Mouse (Mus musculus) telencephalon, adult 2 months (tissue): ENCODE data around the gene Iqcc.

Experiments
- DNase-seq: peaks from one replicate; pipeline ENCODE4 v3.0.0-alpha.2; 2011; ENCODE audit warnings: low read depth, low spot score

Iqcc gene

GRCm38 (mm10) chr4:129618786-129619691 lies at the start of gene Iqcc:
Gene Iqcc (minus strand): TSS chr4:129619099.
- DNase-seq, result peak; percentile 93

DNA sequence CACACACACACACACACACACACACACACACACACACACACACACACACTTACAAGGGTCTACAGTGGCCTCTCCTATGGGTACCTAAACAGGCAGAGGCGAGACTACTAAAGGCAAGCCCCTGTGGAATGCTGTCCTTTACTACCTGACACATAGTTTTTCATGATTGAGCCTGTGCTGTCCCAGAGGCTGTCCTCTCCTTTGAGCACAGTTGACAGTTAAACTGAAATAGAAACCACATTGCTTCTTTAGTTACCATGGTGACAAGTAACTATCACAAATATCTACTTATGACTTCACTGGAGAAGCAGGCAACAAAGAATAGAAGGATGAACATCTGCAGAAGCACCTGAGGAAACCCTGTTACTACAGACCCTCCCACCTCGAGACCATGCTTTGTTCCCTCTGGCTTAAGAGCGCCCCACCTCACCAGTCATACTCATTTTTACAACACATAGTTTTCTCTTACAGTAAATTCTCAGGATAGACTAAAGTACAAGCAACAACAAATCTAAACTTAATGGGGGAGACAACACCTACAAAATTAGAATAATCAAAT lies 43.4 kb upstream of the Iqcc start:
- no peak for DNase-seq

- DNase-seq, result no peak
Observed at GRCm38 (mm10) chr4:129661584-129661983, 42.7 kb upstream of the Iqcc start.

DNA sequence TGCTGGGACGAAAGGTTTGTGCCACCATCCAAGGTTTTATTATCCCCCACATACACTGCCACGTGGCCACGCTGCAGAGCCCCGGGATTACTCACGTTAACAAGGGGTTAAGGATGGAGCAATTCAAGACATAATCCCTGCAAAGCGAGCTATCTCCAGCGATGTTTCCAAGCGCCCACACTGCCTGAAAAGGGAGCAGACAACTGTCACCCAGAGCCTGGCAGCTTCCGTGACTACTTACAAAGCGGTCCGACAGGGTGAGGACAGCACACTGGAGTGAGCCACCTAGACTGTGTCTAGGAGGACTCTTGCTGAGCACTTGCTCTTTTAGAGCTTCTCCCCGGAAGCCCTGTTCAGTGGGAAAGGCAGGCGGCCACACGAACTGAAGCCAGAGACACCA lies 35.9 kb upstream of the Iqcc start:
- DNase-seq, result no peak

DNA sequence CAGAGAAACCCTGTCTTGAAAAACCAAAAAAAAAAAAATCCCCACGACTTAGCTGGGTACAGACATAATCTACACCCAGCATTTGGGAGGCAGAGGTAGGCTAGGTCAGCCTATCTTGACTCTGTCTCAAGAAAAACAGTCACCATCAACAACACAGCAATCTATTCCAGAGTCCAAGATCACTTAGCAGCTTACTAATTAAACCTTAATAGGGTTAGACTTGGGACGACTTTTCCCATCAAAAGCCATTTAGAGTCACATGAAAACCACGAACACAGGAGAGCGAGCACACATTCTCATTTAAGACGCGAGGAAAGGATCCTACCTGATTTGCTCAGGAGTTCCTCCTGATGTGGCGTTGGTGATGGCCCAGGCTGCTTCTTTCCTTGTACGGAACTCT lies 31.5 kb upstream of the Iqcc start:
- DNase-seq, result no peak

DNA sequence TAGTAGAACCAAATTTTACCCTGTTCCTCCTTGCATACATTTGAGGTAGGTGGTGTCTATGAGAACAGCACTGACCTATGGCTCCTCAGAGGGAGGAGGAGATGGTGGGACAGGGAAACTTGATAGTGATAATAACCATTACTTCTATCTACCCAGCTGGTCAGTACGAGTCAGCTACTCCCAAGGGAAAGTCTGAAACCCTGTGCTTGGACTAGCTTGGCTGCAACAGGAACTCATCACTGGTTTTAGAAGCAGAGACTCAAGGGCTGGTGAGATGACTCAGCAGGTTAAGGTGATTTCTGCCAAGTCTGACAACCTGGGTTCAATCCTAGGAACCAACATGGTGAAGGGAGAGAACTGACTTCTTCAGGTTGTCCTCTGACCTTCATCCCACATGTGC lies 29.8 kb upstream of the Iqcc start:
- no peak for DNase-seq

DNA sequence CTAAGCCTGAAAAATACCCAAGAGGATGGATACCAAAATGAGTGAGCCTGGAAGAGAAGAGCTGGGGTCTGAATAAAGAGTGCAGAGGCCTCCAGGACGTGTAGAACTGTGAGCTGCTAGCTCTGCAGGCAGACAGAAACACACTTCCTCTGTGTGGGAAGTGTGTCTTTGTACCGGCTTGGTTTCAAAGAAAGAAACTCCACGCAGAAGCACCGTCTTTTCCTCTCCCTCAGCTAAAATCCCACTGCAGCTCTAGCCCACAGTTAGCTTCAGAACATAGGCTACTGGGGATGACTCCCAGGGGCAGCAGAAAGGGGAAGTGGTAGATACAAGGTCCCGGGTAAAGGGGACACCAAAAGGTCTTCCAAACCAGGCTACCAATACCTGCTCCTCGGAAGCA lies 26.3 kb upstream of the Iqcc start:
- DNase-seq, result no peak

DNA sequence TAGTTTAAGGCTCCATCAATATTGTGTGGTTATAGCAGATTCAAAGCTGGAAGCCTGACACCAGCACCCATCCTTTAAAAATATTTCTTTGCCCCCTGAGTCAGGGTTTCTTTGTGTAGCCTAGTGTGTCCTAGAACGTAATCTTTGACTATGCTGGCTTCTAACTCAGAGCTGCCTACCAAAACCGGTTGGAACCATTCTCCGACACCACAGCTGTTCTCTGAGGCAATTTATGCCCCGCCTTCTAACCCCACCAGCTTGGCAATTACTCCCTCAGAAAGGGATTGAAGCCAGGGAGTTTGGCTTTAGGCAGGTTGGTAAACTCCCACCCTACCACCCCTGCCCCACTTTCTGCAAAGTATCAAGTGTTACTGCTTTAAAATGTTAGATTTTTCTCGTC lies 22.9 kb upstream of the Iqcc start:
- DNase-seq, result no peak

DNA sequence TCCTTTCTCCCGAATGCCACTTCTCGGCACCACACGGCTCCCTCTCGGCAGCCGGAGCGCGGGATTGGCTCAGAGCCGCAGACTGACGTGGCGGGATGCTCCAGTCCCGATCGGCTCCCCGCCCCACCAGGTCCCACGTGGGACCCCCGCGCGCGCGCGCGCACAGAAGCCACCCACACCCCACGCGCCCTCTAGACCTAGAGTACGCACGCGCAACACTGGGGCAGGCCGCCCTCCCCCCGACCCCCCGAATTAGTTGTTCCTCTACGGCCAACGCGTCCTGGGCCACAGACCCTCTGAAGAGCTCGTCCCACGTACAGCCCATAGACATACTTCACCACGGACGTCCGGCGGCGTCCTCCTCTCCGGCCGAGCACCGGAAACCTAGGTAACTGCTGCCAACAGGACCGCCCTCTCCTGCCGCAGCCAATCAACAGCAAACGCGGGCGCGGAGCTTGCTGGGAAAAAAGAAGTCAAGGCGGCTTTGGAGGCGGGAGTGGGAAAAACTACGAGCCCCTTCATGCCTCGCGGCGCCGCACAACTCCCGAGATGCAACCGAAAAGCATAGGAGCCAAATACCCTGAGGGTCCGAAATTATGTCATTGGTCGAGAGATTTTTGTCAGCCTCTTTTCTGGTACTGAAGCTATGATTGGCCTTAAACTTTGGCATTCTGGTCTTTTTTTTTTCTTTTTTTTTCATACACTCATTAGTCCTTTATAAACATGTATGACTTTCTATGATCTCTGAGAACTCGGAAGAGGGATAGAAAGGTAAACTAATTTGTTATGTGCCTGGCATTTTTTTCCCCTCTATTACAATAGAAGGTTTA lies 22.0 kb upstream of the Iqcc start, which contains the start of gene Txlna:
TSS of gene Txlna (minus strand) at position 428 of the 830 bp plus-strand sequence.
- peak; percentile 98 for DNase-seq

DNA sequence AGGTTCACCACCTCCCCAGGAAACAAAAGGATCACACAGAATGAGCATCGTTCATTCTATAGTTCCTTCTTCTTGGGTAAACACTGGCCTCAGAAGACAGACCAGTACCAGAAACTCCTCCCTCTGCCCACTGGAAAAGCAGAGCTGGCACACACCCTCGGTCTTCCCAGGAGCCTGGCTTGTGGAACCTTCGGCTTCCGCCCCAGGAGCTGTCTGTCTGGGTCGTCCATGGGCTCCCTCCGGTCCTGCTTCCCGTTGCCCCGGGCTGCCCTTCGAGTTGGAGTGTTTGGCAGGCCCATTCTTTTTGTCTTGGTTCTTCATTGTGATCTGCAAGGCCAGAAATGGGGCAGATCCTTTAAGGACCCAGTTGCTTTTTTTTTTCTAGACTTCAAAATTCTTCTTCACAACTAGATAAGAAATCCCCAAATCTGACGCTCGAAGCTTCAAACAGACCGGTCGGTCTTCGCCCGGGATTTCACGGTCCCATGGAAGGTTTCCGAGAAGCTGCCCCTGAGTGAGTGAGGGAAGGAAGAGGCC lies 21.3 kb upstream of the Iqcc start:
- DNase-seq, result no peak

GRCm38 (mm10) chr4:129639221-129639620 lies 20.3 kb upstream of the Iqcc start:
- no peak for DNase-seq

- no peak for DNase-seq
Observed at GRCm38 (mm10) chr4:129633852-129634251, 15.0 kb upstream of the Iqcc start.

DNA sequence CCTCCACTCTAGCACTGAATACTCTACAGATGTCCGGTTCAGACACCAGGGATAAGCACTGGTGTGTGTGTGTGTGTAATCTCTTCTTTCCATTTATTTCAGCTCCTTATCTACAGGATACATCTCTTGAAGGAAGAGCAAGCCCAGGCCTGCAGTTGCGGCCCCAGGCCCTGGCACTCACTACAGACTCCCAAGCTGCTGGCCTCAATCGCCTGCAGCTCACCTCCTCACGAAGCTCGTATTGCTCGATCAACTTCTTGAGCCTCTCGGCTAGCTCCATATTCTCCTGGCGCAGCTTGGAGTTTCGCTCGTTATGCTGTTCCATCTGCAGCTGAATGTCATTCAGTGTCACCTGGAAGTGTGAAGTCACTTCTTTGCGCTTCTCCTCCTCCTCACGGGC lies 13.0 kb upstream of the Iqcc start:
- DNase-seq, result no peak

- DNase-seq, result no peak
Observed at GRCm38 (mm10) chr4:129630944-129631343, 12.0 kb upstream of the Iqcc start.

DNA sequence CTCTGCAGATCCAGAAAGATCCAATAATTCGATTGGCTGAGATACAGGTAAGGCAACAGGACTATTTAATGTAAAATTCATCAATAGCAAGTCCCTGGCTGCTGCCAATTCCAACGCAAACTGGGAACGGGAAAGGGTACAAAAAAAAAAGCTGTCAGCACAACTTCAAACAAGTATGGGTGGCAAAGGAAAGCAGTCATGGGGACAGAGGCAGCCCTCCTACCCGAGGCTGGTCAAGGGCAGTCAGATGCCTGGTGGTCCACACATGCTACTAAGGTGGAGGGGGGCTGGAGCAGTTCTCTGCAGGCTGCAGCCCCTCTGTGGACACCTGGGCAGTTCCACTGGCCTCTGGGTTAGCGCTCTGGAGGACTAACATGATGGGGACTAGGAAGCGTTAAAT lies 7.1 kb upstream of the Iqcc start:
- no peak for DNase-seq

DNA sequence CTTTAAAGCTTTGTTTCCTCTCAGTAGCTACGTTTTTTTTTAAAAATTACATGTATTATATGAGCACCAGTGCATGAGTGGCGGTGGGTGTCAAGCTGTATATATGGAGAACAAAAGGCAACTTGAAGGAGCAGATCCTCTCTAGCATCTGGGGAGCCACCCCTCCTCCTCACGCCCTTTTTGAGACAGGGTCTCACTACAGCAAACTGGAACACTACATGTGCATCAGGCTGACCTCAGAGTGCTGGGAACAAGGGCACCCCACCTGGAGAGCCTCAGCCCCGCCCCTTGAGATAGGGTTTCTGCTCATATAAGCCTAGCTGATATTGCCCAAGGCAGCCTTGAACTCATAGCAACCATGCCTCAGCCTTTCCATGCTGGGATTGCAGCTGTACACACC lies 6.6 kb upstream of the Iqcc start:
- no peak for DNase-seq

DNA sequence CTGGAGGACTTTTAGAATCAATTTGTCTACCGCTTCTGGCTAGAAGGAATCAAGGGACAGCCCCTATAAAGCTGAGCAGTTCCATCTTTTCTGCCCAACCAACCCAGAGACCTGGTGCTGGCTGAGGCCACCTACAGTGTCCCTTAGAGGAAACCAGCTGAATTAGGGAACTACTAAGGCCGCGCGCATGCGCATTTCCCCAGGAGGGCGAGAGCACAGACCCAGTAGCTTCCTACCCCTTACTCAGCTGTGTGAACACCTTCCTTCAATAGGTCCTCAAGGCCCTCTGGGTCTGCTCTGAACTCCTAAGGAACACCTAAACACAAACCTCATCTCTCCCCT lies 6.1 kb upstream of the Iqcc start:
- DNase-seq, result peak; percentile 76

- peak; percentile 98 for DNase-seq
Observed at GRCm38 (mm10) chr4:129624281-129625028, 5.6 kb upstream of the Iqcc start.

- peak; percentile 76 for DNase-seq
Observed at GRCm38 (mm10) chr4:129623681-129624091, 4.8 kb upstream of the Iqcc start, which contains the start of gene Ccdc28b. Gene Ccdc28b (minus strand): TSS chr4:129623947.

DNA sequence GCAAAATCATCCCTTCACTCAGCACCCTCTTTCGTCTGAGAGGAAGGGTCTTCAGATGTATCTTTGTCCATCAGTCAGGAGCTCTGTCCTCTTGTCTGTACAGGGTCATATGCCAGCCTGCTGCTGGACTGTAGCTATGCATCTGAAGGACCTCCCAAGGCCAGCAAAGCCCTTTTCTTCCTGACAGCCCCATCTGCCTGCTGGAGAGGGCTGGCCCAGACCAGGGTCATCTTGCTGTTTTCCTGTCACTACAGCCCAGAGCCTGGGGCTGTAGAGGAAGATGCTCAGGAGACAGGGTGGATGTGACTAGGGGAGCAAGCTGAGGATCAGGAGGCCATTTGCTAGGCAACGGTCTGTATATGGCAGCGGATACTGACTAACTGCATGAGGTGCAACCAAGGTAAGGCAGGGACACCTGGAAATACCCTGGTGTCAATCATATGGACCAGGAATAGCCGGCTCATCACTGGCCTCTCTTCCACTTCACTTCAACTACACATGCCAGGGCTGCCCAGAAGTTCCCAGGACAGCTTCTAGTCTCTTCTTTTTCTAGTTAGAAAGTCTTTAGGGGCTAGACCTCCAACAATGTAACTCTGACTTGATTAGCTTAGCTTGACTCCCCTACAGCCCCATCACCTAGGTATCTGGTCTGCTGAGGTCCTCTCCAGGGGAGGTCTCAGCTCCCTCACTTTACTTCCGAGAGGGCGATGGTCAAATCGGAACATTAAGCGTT lies 4.1 kb upstream of the Iqcc start:
- DNase-seq, result no peak
